Mouse (Mus musculus): Measurements from ENCODE around the gene Abca1.
A peak's percentile ranks its signal among the peaks of the same experiment; 100 is the strongest.

Gene Abca1

DNA sequence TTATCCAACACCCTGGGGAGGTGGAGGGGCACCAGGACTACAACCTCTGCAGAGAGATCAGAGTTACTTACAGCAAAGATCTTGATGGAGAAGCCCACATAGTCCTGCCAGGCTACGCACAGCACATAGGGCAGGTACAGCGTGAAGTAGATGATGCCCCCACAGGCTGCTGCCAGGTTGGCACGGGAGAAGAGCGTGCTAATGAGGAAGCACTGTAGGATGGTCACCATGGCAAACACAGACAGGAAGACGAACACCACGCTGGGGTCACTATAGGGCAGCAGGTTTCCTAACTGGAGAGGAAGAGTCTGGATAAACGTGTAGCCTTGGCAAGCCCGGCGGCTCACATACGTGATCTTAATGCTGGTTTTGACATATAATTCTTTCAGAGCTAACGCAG lies 77.8 kb downstream of the Abca1 start:
- DNase-seq = no peak

DNA sequence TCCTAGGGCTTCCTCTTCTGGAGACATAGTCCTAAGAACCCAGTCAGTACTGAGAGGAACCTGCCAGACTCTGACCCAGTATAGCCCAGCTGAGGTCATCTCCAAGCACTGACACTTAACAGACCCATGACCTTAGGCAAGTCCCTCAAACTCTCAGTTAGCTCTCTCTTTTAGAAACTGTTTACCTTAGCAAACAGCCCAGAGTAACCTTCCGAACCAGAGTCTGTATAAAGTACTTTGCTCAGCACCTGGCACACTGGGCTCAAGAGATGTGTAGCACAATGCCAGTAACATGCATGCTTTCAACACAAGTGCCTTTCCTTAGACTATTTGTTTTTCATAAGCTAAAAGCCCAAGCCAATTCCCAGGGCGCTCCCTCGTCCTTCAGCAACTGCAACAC lies 79.4 kb downstream of the Abca1 start:
- DNase-seq = no peak

- no peak for DNase-seq
Observed at GRCm38 (mm10) chr4:53078793-53079310, 80.8 kb downstream of the Abca1 start.

DNA sequence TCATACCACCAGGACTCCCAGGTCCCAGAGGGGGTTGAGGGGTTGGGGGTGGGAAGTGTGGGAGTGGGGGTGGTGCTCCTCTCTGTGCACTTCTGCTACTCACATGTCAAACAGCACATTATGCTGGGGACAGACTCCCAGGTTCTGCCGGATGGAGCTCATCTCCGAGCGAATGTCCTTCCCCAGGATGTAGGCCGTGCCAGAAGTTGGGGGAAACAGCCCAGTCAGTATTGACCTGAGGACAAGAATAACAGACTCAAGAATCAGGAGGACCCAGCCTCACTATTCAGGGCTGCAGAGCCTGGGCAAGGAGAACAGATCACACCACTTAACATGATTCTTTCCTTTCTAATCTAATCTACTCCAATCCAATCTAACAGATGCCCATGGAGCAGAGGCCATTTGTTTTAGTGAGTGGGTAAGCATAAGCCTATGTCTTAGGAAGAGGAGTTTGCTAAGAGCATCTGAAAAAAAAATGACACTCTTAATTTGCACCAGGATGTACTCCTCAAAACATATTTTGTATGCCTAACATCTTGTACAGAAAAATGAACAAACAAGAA lies 82.8 kb downstream of the Abca1 start:
- no peak for DNase-seq

DNA sequence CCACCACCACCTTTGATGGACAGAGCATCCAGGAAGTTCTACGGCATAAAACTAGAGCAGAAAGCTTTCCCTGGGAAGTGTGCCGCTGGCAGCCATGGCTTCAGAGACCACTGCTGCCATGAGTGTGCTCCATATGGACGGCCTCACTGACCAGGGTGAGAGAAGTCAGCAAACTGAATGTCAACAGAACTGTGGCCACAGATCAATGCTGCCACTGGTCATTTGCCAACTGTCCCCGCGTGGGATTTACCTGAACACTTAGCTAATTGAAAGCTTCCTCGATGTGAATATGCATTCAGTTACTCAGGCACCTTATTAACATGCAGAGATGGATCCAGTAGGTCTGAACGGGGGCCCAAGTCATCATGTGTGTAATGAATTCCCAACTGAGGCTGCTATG lies 86.7 kb downstream of the Abca1 start:
- DNase-seq = no peak

DNA sequence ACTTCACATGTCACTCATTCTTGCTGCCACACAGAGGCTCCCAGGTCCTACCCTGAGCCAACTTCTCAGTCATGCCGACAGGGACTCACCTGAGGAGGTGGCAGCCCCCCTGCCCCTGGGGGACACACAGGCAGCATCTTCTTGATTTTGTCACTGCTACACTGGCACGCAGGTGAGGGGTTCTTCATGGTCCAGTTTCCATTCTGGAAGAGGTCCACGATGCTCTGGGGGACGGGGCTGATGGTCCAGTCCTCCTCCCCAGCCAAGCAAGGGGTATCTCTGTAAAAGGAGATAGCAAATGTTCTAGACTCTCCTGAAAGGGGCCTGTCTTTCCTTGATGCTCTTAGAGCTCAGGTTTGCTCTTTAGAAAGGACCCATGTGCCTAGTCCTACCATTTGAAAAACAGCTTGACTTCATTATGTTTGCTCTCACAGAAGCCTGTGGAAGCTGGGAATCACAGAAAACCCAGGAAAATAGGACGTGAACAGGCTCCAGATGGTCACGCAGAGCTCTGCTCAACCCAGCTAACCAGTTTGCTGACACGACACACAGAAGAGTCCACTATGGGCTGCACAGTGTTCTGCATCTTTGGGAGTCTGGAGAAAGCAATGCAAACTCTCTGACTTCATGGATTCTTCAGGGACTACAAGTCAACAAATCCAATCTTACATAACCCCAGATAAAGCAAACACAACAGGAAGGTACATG lies 97.2 kb downstream of the Abca1 start:
- peak; percentile 11 to 14 for DNase-seq

DNA sequence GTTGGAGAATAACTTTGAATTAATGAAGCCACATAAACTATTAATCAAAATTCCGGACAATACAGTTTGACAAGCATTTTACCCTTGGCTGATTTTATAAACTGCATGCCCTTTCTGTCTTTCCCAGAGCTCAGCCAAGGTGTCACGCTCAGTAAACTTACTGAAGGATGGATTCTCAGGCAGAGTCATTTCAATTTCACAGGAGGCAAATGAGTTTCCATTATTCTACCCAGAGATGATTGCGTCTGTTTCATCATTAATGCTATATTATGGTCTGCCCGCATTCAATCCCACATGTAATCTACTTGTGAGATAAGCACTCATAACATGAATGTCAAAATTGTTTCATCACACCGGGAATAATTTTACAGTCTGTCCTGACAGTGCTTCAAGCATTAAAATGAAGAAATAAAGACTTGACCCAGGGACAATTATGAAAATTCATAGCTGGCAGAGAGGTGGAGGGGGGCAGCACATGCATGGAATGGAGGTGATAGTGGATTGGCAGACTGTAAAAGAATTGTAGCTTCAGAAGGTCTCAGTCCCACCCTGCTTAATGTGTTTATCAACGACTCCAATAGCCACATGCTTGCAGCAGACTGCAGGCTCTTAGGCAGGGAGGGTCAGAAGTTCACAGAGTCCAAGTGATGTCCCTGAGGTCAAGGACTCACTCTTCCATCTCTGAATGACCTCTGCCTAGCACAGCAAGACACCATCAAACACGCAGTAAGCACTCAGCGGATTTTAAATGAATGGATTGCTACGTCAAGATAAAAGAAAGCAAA lies 113.3 kb downstream of the Abca1 start:
- DNase-seq = no peak

DNA sequence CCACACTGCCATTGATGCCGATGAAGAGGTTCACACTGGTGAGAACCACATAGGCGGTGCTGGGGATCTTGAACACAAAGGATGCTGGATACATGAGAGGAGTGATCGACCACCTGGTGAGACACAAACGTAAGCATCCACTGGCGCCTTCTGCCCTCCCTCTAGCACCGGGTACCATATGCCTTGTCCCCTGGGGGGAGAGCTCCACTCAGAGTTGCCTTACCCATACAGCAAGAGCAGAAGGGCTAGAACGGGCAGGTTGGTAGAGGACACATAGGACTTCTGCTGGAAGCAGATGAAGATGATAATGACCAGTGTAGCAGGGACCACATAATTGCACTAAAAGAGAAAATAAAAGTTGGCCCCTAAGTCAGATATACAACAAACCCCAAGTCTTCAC lies 113.9 kb downstream of the Abca1 start:
- no peak for DNase-seq

GRCm38 (mm10) chr4:53043819-53044218 lies 115.9 kb downstream of the Abca1 start:
- peak in 1 of 2 experiments; percentile 10 for DNase-seq

GRCm38 (mm10) chr4:53030326-53030948 lies 129.3 kb downstream of the Abca1 start:
- no peak for DNase-seq

DNA sequence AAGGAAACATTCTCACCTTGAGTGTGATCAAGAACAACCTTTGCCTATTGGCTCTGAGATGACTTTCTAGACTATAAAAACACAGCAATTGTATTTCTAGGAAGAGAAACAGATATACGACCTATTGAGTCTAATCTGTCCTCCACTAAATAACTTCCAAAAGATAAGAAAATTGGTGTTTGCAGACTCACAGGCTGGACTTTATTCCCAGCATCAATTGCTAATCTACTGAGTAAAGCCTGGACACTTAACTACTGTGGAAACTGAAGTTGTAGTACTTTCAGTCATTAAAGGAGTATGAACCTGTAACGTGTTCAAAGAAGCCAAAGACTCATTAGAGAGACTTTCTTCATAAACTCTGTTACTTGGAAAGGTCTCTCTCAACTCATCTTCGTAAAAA lies 131.9 kb downstream of the Abca1 start:
- DNase-seq = no peak

GRCm38 (mm10) chr4:53024397-53024796 lies 135.3 kb downstream of the Abca1 start:
- no peak for DNase-seq

DNA sequence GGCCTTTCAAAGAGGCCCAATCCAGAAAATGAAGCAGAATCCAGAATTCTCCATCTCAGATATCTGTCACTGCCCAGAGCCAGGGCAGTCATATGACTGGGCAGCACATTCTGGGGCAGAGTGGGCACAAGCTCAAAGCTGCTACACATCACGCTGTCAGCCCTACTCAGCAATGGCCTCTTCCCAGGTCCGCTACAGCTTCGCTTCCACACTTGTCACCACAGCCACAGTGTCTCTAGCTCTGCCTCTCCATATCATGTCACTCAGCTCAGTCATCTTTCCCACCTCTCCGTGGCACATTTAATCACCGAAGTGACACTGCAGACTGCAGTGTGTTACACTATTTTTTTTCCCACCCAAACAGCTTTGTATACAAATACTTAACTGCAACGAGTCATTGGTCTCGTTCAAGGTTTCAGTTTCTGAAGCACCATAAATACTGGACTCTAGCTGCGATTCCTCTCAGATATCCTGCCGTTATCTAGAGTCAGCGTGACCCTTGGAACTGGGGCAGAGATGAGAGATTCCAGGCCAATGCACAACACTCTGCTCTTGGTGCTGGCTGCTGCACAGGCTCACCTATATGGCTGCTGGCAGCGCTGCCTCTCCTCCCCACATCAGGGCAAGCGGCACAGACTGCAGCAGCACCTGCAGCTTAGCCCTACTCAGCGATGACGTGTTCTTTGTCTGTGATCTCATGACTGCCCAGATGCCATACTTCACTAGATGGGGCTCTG lies 136.3 kb downstream of the Abca1 start:
- DNase-seq = no peak

DNA sequence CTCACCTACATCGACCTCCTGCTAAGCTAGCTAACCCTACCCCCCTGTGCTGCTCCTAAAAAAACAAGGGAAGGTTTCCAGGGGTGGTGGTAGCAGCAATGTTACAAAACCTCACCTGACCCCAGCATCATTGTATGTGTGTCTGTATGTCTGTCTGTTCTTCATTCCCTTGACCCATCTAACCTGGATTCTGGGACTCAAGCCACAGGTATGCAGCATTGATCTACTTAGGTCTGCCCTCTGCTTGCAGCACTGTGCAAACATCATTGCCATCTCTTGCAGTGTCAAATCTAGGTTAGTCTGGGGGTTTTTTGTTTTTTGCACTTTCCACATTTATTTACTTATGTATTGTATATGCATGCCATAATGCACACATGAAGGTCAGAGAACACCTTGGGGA lies 141.3 kb downstream of the Abca1 start:
- no peak for DNase-seq

GRCm38 (mm10) chr4:53015024-53015423 lies 144.7 kb downstream of the Abca1 start:
- DNase-seq = no peak

- no peak for DNase-seq
Observed at GRCm38 (mm10) chr4:53014421-53014820, 145.3 kb downstream of the Abca1 start.

DNA sequence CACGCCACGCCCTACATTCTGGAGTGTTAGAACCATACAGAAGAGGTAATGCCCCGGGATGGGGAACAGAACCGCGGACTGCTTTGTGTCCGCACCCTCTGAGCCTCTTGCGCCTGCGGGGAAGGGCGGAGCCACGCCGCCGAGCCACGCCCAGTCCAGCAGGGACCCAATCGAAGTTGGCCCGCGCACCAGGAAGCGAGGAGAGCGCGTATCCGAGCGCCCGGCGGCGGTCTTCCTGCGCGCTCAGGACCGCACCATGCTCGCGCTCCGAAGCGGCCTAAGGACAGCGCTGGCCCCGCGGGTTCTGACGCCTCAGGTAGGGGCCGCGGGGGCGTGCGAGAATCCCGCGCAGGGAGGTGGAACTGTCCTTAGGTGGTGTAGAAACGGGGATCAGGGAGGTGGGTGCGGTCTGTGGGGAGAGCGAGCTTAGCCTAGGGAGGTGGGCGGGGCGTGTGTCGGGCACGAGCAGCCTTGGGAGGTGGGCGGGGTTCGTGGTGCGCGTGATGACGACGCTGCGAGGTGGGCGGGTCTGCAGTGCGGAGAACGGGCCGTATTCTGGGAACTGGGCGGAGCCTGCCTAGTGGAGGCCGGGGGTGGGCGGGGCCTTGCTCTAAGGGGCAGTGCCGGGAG lies 147.8 kb downstream of the Abca1 start, which contains the start of gene Nipsnap3b:
TSS of gene Nipsnap3b (plus strand) at position 149 of the 630 bp plus-strand sequence.
- peak; percentile 91 to 96 for DNase-seq

DNA sequence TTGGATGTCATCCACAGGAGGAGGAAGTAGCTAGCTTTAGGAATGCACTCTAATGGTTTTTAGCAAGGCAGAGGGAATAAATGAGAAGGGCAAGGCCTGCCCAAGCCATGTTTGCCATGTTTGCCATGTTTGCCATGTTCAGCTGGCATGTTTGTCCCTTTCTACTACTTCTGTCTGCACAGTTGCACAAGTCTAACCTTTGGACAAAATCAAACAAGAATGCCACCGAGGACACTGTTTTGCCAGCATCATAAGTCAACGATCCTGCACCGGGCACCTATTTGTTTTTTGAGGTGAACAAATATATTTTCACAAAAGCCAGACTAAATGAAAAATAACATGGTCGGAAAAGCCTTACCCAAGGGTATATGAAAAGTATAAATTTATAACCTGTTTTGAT lies 149.8 kb downstream of the Abca1 start:
- no peak for DNase-seq

DNA sequence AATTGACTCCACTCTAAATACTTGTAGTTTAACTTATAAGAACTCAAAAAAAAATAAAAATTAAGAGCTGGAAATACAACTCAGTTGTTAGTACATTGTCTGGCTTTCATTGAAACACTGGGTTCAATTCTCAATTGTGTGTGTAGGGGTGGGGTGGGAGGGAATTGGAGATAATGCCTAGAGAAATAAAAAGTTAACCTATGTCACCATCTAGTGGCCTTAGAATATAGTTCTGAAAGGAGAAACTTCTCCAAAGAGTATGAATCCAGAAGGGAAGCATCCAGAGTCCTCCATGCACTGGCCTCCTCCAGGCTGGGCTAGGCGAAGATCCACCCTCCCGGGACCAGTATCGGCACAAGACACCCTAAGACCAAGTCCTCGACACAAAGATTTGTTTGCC lies 150.5 kb downstream of the Abca1 start:
- no peak for DNase-seq

GRCm38 (mm10) chr4:53000154-53000553 lies 159.5 kb downstream of the Abca1 start:
- no peak for DNase-seq

DNA sequence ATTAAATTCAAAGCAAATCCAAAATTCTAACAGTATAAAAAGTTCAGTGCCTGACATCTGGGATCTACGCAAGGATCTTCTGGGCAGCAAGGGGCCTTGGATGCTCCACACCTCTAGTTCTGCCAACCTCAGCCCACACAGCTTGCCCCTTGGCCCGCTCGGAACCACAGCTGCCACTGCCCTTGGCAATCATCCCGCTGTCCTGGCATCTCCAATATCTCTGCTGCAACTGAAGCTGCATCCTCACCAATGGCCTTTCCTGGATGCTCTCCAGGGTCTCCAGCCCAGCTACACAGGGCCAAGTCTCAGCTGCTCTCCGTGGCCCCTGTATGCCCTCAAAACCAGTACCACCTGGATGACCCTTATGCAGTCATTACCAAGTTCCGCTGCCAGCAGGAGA lies 160.2 kb downstream of the Abca1 start:
- peak in 1 of 2 experiments; percentile 6 for DNase-seq

- no peak for DNase-seq
Observed at GRCm38 (mm10) chr4:52989248-52989647, 170.4 kb downstream of the Abca1 start, which contains the start of gene Nipsnap3a. Gene Nipsnap3a, plus strand, starts transcription at chr4:52989272.

Measured in cerebellum, postnatal 36 days (tissue).